Mouse (Mus musculus) hindbrain, postnatal 0 days (tissue): ENCODE results near the gene Dand5. TPM values are rescaled to one million over a fixed set of nuclear protein-coding genes. Genes with fewer than 3 reads are reported as not detected.

Source experiments
- ATAC-seq: fragments of 200-750 bp; cut with Nextera tagmentation; 2 replicates; pipeline ENCODE4 v1.8.0; 2017; ENCODE audit warnings: mild to moderate bottlenecking, moderate TSS enrichment, moderate library complexity
- DNase-seq: peaks from one replicate; pipeline ENCODE4 v3.0.0-alpha.2; 2015; ENCODE audit warnings: low spot score
- H3K27ac ChIP-seq: fragments of 300-500 bp; sonication (generic); 2 replicates; pipeline ENCODE4 v1.5.1; 2014; ENCODE audit warnings: mild to moderate bottlenecking
- H3K27me3 ChIP-seq: fragments of 300-500 bp; sonication (generic); 2 replicates; pipeline ENCODE4 v1.6.1; 2014; ENCODE audit warnings: low read length, mixed read lengths; ENCODE audit not compliant: insufficient read depth
- H3K36me3 ChIP-seq: fragments of 300-500 bp; sonication (generic); 2 replicates; pipeline ENCODE4 v1.6.1; 2014; ENCODE audit warnings: low read length, mixed read lengths; ENCODE audit not compliant: insufficient read depth
- H3K4me1 ChIP-seq: fragments of 300-500 bp; sonication (generic); 2 replicates; pipeline ENCODE4 v1.6.1; 2014; ENCODE audit warnings: antibody characterized with exemption, low read length, mixed read lengths; ENCODE audit not compliant: insufficient read depth
- H3K4me2 ChIP-seq: fragments of 300-500 bp; sonication (generic); 2 replicates; pipeline ENCODE4 v1.6.1; 2014; ENCODE audit warnings: low read depth, mild to moderate bottlenecking, low read length, moderate library complexity, mixed read lengths
- H3K4me3 ChIP-seq: fragments of 300-500 bp; sonication (generic); 2 replicates; pipeline ENCODE4 v1.5.1; 2014; ENCODE audit warnings: low read length
- H3K9ac ChIP-seq: fragments of 300-500 bp; sonication (generic); replicated peaks from 2 replicates; pipeline ENCODE4 v1.6.1; 2014; ENCODE audit warnings: mild to moderate bottlenecking, low read length, moderate library complexity, mixed read lengths
- H3K9me3 ChIP-seq: fragments of 300-500 bp; sonication (generic); 2 replicates; pipeline ENCODE4 v1.6.1; 2016; ENCODE audit warnings: low read length, mixed read lengths
- CTCF ChIP-seq: IDR thresholded peaks from 2 replicates; pipeline ENCODE4 v1.5.1; 2016; ENCODE audit warnings: antibody characterized with exemption, control low read depth, low read depth
- WGBS: fragments of 180-500 bp; shearing (Covaris S2); extraction: QIAGEN DNeasy Blood & Tissue Kit; methylation state at CpG from one replicate; pipeline ENCODE4 v1.1.7; 2014; 5-methylcytosine and 5-hydroxymethylcytosine counted together
- polyA plus RNA-seq: library from polyadenylated mRNA; unstranded; fragments of >200 nt; fragmentation: Nextera tagmentation; extraction: Ambion mirVana; gene quantifications from 2 replicates; pipeline ENCODE4 v1.2.1, GENCODE M21; 2015
- total RNA-seq: library from RNA; depleted of rRNA; stranded (reverse); fragments of >200 nt; gene quantifications from 2 replicates; pipeline ENCODE4 v1.2.3, GENCODE M21; 2014

Dand5 gene
- total and polyA plus RNA-seq, 2 experiments from 2014 or later: 6.6 to 12.5 TPM

GRCm38 (mm10) chr8:84813059-84813458, 9.6 kb downstream of the Dand5 start:
- Histone ChIP-seq H3K4me2 (no peak overlapping the region), H3K9me3 (no peaks in the 10 kb centered on the region), H3K27ac (peak overlapping the region; percentile 76; the same call in 1 of the 2 replicates), H3K36me3 (no peaks in the 10 kb centered on the region), H3K4me3 (no peak overlapping the region), H3K9ac (no peak overlapping the region), H3K27me3 (no peaks in the 10 kb centered on the region), H3K4me1 (0 out of 2 replicates have a peak, but pooled peaks cover 15% of the 10 kb centered on the region)
- WGBS: 2% methylated on average over 5 of the region's 5 CpGs
- peak; percentile 93 for TF ChIP-seq CTCF
- DNase-seq (peak; percentile 90), ATAC-seq (no peak)

GRCm38 (mm10) chr8:84811303-84811702, 11.3 kb downstream of the Dand5 start:
- Histone ChIP-seq H3K27ac (peak overlapping the region; percentile 5; the same call in 1 of the 2 replicates), H3K36me3 (no peaks in the 10 kb centered on the region), H3K27me3 (no peaks in the 10 kb centered on the region), H3K9ac (0 out of 2 replicates have a peak overlapping the region, but pooled peaks have one; percentile 39), H3K4me1 (0 out of 2 replicates have a peak, but pooled peaks cover 15% of the 10 kb centered on the region), H3K9me3 (no peaks in the 10 kb centered on the region), H3K4me3 (peak overlapping the region; percentile 29), H3K4me2 (peak overlapping the region; percentile 56)
- no peak for TF ChIP-seq CTCF
- ATAC-seq (no peak), DNase-seq (no peak)
- 12% methylated on average over 10 of the region's 10 CpGs for WGBS

- H3K27ac ChIP-seq: peak overlapping the region; percentile 5; the same call in 1 of the 2 replicates
- H3K36me3 ChIP-seq: no peaks in the 10 kb centered on the region
- TF ChIP-seq CTCF: peak; percentile 78
- 0 out of 2 replicates have a peak overlapping the region, but pooled peaks have one; percentile 39 for H3K9ac ChIP-seq
- 0 out of 2 replicates have a peak, but pooled peaks cover 15% of the 10 kb centered on the region for H3K4me1 ChIP-seq
- under 1% methylated on average over 32 of the region's 32 CpGs for WGBS
- no peaks in the 10 kb centered on the region for H3K27me3 ChIP-seq
- DNase-seq: peak; percentile 95
- H3K4me2 ChIP-seq: peak overlapping the region; percentile 56
- no peaks in the 10 kb centered on the region for H3K9me3 ChIP-seq
- ATAC-seq: peak; percentile 87
- peak overlapping the region; percentile 29 for H3K4me3 ChIP-seq
Observed at GRCm38 (mm10) chr8:84810896-84811295, 11.7 kb downstream of the Dand5 start.

GRCm38 (mm10) chr8:84809941-84810280, 12.7 kb downstream of the Dand5 start:
- H3K36me3 ChIP-seq: no peaks in the 10 kb centered on the region
- no peak overlapping the region for H3K4me3 ChIP-seq
- no peaks in the 10 kb centered on the region for H3K9me3 ChIP-seq
- WGBS: 68% methylated on average over 5 of the region's 5 CpGs
- ATAC-seq (no peak), DNase-seq (no peak)
- no peak overlapping the region for H3K9ac ChIP-seq
- no peak for TF ChIP-seq CTCF
- H3K27me3 ChIP-seq: no peaks in the 10 kb centered on the region
- no peak overlapping the region for H3K4me2 ChIP-seq
- H3K27ac ChIP-seq: no peak overlapping the region
- H3K4me1 ChIP-seq: 0 out of 2 replicates have a peak, but pooled peaks cover 9% of the 10 kb centered on the region

DNA sequence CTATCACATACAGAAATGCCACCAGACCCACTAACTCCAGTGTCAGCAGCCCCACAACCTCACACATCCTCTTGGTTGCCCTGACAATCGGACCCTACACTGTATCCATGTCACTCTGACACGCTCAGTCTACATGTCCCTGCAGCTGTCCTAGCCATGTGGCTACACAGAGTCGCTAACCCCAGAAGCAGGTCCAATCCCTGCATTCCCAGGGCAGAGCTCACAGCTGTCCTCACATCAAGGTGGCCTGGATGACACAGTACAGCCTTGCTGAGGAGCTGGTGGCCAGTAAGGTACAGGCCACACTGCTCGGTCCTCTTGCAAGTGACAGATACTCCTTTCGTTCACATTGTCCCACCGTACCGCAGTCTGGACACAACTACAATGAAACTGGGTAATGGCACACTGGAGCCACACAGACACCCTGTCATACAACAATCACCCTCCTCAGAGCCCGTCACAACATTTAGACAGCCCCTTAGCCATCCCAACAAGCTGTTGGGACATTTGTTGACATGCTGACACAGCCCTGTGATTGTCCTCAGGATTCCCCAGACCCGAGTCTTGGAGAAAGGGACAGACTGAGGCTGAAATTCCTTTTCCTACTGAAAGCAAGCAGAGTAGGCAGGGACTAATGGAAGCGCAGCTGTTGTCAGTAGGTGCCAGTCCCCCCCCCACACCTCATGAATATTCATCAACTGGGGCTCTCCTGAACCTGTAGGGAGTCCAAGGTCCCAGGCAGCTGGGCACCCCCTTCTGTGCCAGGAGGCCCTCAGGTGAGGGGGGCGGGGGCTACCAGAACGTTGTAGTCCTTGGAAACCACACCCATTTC, 13.3 kb downstream of the Dand5 start:
- ATAC-seq: no peak
- no peaks in the 10 kb centered on the region for H3K36me3 ChIP-seq
- H3K27ac ChIP-seq: no peak overlapping the region
- no peak for TF ChIP-seq CTCF
- H3K9me3 ChIP-seq: no peaks in the 10 kb centered on the region
- 0 out of 2 replicates have a peak, but pooled peaks cover 5% of the 10 kb centered on the region for H3K4me1 ChIP-seq
- H3K9ac ChIP-seq: no peak overlapping the region
- no peak for DNase-seq
- H3K4me2 ChIP-seq: no peak overlapping the region
- 43% methylated on average over 12 of the region's 12 CpGs for WGBS
- no peaks in the 10 kb centered on the region for H3K27me3 ChIP-seq
- no peak overlapping the region for H3K4me3 ChIP-seq

GRCm38 (mm10) chr8:84806031-84806430, 16.6 kb downstream of the Dand5 start:
- Histone ChIP-seq H3K4me3 (no peak overlapping the region), H3K9ac (no peak overlapping the region), H3K9me3 (no peaks in the 10 kb centered on the region), H3K4me2 (no peak overlapping the region), H3K36me3 (no peaks in the 10 kb centered on the region), H3K27me3 (no peaks in the 10 kb centered on the region), H3K27ac (no peak overlapping the region), H3K4me1 (0 out of 2 replicates have a peak, but pooled peaks cover under 1% of the 10 kb centered on the region)
- ATAC-seq: no peak
- no peak for TF ChIP-seq CTCF
- WGBS: 95% methylated on average over 5 of the region's 5 CpGs
- no peak for DNase-seq
